Mouse (Mus musculus) heart, postnatal 0 days (tissue): ENCODE results near the gene Tle6.

Source experiments
- CTCF ChIP-seq: IDR thresholded peaks from 2 replicates; pipeline ENCODE4 v1.5.1; 2016; ENCODE audit warnings: antibody characterized with exemption, control low read depth, low read depth
- EP300 ChIP-seq: IDR thresholded peaks from 2 replicates; pipeline ENCODE4 v1.6.1; 2016; ENCODE audit warnings: antibody characterized with exemption, low read depth

- TF ChIP-seq EP300 (no peak), CTCF (no peak)
These were observed 2.0 kb downstream of the Tle6 start for GRCm38 (mm10) chr10:81598871-81599270.
